Mouse (Mus musculus) megakaryocyte progenitor cell, adult 5-6 weeks (primary cell): ENCODE results near the gene Fbxo47. TPM values are rescaled to one million over a fixed set of nuclear protein-coding genes. Genes with fewer than 3 reads are reported as not detected.

Experiments used
- total RNA-seq, 2 experiments: library from RNA; stranded (forward) in 1 of 2; stranded (reverse) in 1 of 2; fragments of 157-497, 149-512 nt in 1 of 2; fragments of 200-1000 nt in 1 of 2; gene quantifications; 2 replicates each; pipeline versions ENCODE4 v1.2.3 to v1.2.4; 2015 to 2017

Fbxo47 gene
- total RNA-seq, 2 experiments from 2014 or later: 0.12 TPM; not detected in 1

Other genes starting within 250 kb of the Fbxo47 start
- 3.3 and 4.5 TPM in 2 replicates for gene Mllt6, start 220.7 kb downstream of the Fbxo47 start, total RNA-seq (2015)
- 5.8 and 7.2 TPM in 2 replicates for gene Mllt6, start 220.7 kb downstream of the Fbxo47 start, total RNA-seq (2017)
- 17.4 and 24.9 TPM in 2 replicates for gene Cisd3, start 198.3 kb downstream of the Fbxo47 start, total RNA-seq (2015)
- 3.5 and 5.4 TPM in 2 replicates for gene Cisd3, start 198.3 kb downstream of the Fbxo47 start, total RNA-seq (2017)
- 3.9 and 4.6 TPM in 2 replicates for gene Pcgf2, start 183.7 kb downstream of the Fbxo47 start, total RNA-seq (2015)
- gene Pcgf2, start 183.7 kb downstream of the Fbxo47 start, total RNA-seq (2017): 1.2 and 1.5 TPM in 2 replicates
- 114 and 126 TPM in 2 replicates for gene Psmb3, start 180.8 kb downstream of the Fbxo47 start, total RNA-seq (2015)
- 158 and 185 TPM in 2 replicates for gene Psmb3, start 180.8 kb downstream of the Fbxo47 start, total RNA-seq (2017)
- 16.9 and 17.6 TPM in 2 replicates for gene Pip4k2b, start 139.4 kb downstream of the Fbxo47 start, total RNA-seq (2015)
- gene Pip4k2b, start 139.4 kb downstream of the Fbxo47 start, total RNA-seq (2017): 17.2 and 28.6 TPM in 2 replicates
- gene Cwc25, start 117.6 kb downstream of the Fbxo47 start, total RNA-seq (2015): 8.8 and 9.3 TPM in 2 replicates
- gene Cwc25, start 117.6 kb downstream of the Fbxo47 start, total RNA-seq (2017): 16.7 and 19.2 TPM in 2 replicates
- 0.64 TPM in 1 of 2 replicates, not detected in the other for gene 1700001P01Rik, start 108.2 kb downstream of the Fbxo47 start, total RNA-seq (2015)
- gene 1700001P01Rik, start 108.2 kb downstream of the Fbxo47 start, total RNA-seq (2017): 0.30 TPM in 1 of 2 replicates, not detected in the other
- 1,765 and 1,897 TPM in 2 replicates for gene Rpl23, start 101.7 kb downstream of the Fbxo47 start, total RNA-seq (2015)
- gene Rpl23, start 101.7 kb downstream of the Fbxo47 start, total RNA-seq (2017): 1,416 and 1,747 TPM in 2 replicates
- 40.1 and 47.2 TPM in 2 replicates for gene Lasp1, start 85.2 kb downstream of the Fbxo47 start, total RNA-seq (2015)
- 139 and 201 TPM in 2 replicates for gene Lasp1, start 85.2 kb downstream of the Fbxo47 start, total RNA-seq (2017)
- 2.1 and 3.8 TPM in 2 replicates for gene B230217C12Rik, start 43.4 kb downstream of the Fbxo47 start, total RNA-seq (2015)
- 0.17 TPM in 2 replicates for gene B230217C12Rik, start 43.4 kb downstream of the Fbxo47 start, total RNA-seq (2017)
- gene Plxdc1, start 102.3 kb upstream of the Fbxo47 start, total RNA-seq (2015): 2.3 and 3.0 TPM in 2 replicates
- 0.92 and 1.0 TPM in 2 replicates for gene Plxdc1, start 102.3 kb upstream of the Fbxo47 start, total RNA-seq (2017)
- 3.9 and 6.1 TPM in 2 replicates for gene Arl5c, start 112.0 kb upstream of the Fbxo47 start, total RNA-seq (2015)
- gene Arl5c, start 112.0 kb upstream of the Fbxo47 start, total RNA-seq (2017): 2.5 and 7.6 TPM in 2 replicates
- 0.17 and 1.2 TPM in 2 replicates for gene Cacnb1, start 138.9 kb upstream of the Fbxo47 start, total RNA-seq (2015)
- 0.41 and 0.92 TPM in 2 replicates for gene Cacnb1, start 138.9 kb upstream of the Fbxo47 start, total RNA-seq (2017)
- gene Rpl19, start 142.6 kb upstream of the Fbxo47 start, total RNA-seq (2015): 3,659 and 3,794 TPM in 2 replicates
- 1,648 and 1,816 TPM in 2 replicates for gene Rpl19, start 142.6 kb upstream of the Fbxo47 start, total RNA-seq (2017)
- not detected in 2 replicates for gene Stac2, start 169.3 kb upstream of the Fbxo47 start, total RNA-seq (2015)
- gene Stac2, start 169.3 kb upstream of the Fbxo47 start, total RNA-seq (2017): not detected in 2 replicates